Mouse (Mus musculus) cerebral cortex, adult 2 months (tissue): Measurements from ENCODE around the gene Tbxas1.

Experiments used
- WGBS: fragments of 180-500 bp; shearing (Covaris S2); methylation state at CpG from one replicate; pipeline ENCODE4 v1.1.7; 2018; 5-methylcytosine and 5-hydroxymethylcytosine counted together

The Tbxas1 gene

DNA sequence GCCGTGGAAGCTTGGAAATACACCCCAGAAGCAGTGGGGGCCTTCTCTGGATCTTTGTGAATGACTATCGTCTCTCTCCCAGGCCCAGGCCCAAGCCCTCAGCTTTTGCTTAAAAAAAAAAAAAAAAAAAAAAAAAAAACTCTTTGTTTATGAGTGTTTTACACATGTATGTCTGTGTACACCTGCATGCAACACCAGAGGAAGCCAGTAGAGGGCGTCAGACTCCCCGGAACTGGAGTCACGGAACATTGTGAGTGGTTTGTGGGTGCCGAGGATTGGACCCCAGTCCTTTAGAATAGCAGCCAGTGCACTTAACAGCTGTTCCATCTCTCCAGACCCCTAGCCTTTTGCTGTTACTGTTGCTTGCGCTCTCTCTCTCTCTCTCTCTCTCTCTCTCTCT is 50.5 kb downstream of the Tbxas1 start:
- WGBS, result 64% methylated on average over 7 of the region's 7 CpGs

DNA sequence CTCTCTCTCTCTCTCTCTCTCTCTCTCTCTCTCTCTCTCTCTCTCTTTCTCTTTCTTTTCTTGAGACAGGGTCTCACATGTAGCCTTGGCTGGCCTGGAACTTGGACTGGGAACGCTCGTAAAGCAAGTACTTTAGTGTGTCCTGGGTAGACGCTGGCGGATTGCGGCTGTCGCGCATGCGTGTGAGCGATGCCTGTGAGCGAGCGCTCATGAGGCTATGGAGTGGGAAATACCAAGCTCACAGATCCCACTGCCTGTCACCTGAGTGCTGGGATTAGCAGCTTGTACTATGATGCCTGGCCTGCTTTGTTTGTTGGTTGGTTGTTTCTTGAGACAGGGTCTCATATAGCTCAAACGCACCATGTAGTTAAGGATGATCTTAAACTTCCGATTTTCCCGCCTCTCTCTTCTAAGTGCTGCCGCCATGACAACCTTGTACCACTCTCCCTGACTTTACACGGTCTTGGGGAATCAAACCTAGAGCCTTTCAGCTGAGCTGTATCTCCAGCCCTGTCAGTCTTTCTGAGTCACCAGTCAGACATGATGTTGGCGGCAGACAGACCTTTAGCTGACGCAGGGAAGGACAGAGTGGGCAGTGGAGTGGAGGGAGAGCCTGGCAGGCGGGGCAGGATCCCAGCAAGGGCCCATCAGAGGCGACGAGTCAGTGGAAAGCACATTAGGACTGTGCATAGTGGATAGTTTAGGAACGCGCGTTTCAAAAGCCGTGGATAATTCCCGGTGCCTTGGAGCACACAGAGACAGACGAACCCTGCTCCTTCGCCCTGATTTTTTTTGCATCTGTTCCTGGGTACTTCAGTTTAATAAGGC is 51.1 kb downstream of the Tbxas1 start:
- 67% methylated on average over 28 of the region's 28 CpGs for WGBS

DNA sequence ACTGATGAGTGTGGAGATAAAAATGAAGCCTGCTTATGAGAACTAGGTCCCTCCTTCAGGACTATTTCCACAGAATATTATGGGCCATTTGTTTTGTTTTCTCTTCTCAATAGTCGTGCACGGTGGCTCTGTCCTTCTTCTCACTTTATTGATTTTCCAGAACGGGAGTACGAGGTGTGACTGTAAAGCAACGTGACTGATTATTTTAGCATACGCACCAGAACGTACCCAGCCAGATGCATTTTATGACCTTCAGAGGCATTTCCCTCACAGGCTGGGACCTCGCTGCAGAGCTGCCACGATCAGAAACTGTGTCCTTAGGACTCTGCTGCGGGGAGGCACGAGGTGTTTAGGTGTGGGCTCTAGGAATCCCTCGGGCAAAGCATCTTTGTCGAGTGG is 51.8 kb downstream of the Tbxas1 start:
- 85% methylated on average over 13 of the region's 13 CpGs for WGBS

DNA sequence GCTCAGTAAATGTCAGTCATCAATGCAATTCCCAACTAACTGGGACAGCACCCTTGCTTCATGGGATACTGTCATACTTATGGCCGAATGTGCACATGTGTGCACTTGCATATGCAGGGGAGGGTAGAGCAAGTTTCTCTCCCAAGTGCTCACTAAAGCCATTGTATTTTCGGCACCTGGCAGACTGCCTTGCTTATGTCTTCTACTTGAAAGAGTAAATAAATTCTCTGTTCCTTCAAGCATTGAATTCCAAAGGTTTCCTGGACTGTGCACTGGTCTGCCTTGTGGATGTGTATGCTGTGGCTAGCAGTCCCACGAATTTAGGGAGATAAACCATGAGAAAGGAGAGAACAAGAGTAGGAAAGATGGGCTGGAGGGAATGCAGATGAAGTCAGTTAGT is 53.3 kb downstream of the Tbxas1 start:
- WGBS, result 67% methylated on average over 3 of the region's 3 CpGs

DNA sequence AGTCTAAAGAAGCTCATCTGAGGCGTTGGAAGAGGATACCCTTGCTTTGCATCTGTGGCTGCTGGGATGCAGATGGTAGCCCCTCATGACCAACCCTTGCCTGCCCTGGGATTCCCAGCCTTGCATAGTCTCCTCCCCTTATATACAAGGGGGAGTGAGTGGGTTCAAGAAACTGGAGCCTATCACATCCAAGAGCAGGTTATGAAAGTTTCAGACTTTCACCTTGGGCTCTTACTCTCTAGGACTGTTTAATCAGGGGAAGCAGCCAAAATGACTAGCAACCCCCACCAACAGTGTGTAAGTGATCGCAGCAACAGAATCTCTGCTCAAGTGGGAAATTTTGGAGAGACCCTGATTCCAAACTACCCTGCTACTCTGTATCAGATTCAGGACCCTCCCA is 60.8 kb downstream of the Tbxas1 start:
- WGBS, result 90% methylated on average over 2 of the region's 2 CpGs

DNA sequence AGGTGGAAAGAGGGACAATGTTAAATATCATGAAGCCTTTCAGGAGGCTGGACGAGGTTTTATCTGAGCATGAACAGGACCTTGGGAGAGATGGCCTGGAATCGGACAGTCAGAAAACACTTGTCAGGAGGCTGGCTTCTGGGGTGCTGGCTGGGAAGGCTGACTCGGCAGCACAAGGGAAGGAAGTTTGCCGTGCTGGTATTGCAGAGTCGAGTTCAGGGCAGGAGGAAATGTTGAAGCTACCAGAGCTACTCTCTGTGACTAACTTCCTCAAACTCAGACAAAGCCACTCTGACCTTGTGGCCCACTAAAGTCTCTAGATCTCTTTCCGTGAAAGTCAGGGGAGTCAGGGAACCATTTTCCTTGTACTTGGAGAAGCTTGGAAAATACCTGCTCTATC is 63.2 kb downstream of the Tbxas1 start:
- WGBS, result 88% methylated on average over 6 of the region's 6 CpGs

DNA sequence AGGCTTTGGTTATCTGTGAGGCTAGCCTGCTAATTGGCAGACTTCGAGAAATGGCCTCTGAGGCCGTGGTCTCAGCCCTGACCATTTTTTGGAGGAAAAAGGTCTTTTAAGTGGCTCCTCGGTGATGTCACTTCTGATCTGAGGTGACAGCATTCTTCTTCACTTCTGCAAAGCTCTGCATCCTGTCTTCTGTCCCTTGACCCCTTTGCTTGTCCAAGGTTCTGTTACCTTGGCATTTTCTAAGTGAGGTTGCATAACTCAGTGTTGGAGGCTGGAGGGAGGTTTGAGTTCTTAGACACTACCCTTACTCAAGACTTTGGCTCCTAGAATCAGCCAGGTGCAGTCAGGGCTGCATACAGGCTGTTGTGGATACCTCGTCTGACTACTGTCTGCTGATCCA is 63.9 kb downstream of the Tbxas1 start:
- WGBS, result 89% methylated on average over 4 of the region's 4 CpGs

DNA sequence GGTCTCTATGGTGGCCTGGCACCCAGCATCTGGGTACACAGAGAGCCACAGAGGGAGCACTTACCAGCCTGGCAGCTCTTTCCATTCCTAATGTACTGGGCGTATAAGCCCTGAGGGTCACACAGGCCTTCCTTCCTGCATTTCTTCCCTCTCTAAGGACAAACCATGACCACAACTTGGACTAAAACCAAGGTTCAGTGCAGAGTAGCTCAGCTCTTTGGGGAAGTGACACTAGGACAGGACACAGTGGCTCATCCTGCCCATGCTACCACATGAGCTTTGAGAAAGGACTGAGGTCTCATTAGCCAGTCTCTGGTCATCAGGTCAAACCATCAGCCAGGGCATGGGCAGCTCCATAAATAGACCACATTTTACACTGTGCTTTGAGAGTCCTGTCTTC is 65.8 kb downstream of the Tbxas1 start:
- WGBS, result 83% methylated on average over 1 of the region's 1 CpGs

DNA sequence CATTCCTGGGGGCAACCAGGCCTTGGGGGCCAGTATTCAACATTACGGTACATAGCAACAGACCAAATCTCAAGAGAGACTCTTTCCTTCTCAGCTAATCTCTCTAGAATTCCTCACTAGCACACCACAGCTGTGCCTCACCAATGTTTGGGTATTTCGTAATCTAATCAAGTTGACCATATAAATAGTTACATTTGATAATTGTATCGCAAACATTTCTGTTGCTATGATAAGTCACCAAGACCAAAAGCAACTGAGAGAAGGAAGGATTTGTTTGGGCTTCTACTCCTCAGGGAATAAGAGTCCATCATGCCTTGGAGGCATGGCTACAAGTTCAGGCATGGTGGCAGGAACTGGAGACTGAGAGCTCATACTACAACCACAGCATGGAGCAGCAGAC is 67.6 kb downstream of the Tbxas1 start:
- WGBS, result 96% methylated on average over 3 of the region's 3 CpGs

DNA sequence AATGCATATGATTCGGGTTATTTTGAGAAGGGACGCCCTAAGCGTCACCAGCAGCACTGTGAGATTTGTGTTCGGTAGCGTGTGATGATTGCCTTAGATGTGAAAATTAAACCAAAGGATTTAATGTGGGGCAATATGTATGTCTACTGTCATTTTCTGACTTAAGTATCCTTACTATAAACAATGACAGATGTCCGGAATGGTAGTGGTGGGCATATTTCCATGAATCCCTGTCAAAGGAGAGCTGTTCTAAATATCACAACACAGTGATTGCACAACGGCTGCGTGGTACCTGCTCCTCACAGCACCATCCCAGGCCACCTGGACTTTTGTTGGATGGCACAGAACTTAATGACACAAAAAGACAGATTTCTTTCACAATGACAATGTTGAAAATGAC is 69.2 kb downstream of the Tbxas1 start:
- WGBS, result 74% methylated on average over 8 of the region's 8 CpGs

DNA sequence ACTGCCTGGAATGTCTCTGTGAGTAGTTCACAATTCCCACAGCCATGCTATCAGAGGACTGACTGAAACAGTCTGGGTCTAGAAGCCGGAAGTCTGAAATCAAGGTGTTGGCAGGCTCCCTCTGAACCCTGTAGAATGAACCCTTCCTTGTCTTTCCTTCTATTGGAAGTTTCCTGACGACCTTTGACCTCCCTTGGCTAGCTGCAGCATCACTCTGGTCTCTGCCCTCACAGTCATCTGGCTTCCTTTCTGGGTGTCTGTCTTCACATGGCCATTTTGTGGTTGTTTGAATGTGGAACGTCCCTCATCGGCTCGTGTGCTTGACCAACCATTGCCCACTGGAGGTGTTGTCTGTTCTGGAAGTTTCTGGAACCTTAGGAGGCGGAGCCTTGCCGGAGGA is 69.6 kb downstream of the Tbxas1 start:
- 88% methylated on average over 7 of the region's 7 CpGs for WGBS

DNA sequence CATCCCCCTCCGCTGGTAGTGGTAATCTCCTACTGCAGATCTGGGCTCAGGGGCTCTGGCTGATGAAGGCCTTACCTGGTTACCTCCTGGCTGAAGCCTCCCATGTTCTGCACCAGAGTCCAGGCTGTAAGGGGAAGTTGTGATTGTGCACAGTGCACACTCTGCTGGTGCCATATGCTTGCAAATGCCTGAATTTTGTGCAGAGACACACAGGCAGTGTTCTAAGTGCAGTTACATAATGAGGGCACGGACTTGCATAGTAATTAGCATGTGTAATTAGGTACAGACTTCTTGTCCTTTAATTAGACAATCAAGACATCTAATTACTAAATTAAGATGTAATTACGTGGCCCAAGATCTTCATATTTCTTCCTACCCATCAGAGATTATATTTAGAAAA is 70.5 kb downstream of the Tbxas1 start:
- 64% methylated on average over 3 of the region's 3 CpGs for WGBS

DNA sequence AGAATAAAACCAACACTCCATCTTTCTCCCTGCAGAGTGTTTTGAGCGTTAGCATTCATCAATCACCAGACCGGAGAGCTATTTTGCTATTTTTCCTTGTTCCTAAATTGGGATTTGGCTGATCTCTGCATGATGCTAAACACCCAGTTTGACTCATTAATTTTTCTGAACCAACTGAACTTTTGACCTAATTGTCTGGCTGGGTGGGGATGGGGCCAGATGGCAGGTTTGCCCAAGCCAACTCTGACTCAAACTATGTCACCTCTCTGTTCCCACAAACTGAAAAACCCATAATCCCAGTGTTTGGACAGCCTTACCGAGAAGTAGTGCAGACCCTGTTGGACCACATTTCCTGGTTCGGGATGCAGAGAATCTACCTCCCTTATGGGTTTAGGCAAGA is 72.1 kb downstream of the Tbxas1 start:
- WGBS, result 82% methylated on average over 4 of the region's 4 CpGs

DNA sequence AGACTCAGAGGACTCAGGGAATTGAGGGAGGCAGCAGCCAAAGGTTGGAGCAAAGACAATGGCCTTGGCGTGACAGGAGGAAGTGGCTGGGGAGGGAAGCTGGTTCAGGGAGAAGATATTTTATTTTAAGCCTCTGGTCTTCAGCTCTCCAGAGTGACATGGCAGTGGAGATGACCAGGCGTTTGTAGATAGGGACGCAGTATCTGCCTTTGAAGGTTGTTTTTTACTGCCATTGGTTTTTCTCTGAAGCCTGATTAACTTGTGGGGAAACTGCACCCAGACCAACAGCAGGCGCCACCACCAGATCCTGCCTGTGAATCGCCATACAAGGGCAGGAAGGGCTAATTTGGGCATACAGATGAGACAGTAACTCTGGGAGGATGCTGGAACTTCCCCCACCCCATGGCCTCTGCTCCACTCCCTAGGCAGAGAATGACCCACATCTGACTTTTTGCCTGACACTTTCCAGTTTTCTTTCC is 74.5 kb downstream of the Tbxas1 start:
- WGBS, result 71% methylated on average over 5 of the region's 5 CpGs

DNA sequence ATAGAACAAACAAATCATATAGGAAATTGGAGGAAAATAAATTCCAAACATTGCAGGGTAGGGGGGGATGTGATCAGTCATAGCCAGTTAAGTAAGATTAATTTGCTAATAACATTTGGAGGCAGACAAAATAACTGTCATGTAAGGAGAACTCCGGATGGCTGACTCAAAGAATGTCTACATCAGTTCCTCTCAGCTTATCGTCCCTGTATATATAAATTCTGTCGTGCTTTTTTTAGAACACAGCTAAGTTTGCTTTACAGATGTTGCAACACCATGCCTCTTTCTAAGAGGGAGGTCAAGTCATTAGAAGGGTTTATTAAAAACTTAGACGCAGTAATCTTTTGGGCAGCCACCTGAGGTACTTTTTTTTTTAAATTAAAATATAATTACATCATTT is 75.1 kb downstream of the Tbxas1 start:
- WGBS, result 59% methylated on average over 4 of the region's 4 CpGs

DNA sequence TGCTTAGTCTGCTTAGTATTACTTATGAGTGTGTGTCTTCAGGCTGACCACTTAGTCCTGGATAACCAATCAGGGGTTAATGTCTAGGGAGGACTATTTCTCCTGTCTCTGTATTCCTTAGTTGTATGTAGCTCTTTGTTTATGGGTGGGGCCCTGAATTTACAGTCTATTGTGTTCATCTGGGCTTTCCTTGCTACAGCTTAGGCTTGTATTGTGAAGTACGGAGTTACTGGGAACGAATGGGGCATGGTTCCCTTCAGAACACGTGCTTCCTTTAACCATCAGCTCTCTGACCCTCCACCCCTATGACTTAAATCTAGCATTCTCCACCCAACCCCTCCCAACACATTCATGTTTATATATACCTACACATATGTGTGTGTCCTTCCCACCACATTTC is 75.6 kb downstream of the Tbxas1 start:
- WGBS, result 74% methylated on average over 3 of the region's 3 CpGs

DNA sequence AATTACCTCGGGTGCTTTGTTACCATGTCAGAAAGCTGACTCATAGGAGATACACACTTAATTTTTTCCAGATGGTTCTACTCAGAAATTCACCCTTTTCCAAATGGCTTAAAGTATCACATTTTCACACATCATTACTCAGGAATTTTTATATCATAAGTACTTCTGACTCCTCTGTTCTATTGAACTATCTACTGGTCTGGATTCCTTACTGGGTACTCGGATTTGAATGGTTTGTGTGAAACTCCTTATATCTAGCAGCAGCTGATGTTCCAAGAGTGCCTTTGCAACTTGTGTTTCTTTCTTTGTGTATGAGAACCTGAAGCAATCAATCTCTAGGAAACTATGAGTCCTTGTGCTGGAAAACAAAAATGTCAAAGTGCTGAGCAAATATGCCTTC is 81.4 kb downstream of the Tbxas1 start:
- 68% methylated on average over 2 of the region's 2 CpGs for WGBS

DNA sequence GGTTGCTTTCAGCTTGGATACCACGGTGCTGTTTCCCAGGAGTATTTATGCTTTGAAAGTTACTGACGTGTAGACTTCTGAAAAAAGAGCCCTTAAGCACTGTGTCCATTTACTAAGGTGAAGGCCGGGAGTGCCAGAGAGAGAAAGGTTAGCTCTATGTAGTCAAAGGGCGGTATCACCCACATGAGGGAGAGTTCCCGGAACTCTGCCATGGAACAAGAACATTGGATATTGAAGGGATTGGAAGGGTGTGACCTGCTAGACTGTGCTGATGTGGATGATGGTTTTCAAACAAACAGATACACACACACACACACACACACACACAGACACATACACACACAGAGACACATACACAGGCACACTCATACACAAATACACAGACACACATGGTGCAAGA is 82.0 kb downstream of the Tbxas1 start:
- 88% methylated on average over 5 of the region's 5 CpGs for WGBS

DNA sequence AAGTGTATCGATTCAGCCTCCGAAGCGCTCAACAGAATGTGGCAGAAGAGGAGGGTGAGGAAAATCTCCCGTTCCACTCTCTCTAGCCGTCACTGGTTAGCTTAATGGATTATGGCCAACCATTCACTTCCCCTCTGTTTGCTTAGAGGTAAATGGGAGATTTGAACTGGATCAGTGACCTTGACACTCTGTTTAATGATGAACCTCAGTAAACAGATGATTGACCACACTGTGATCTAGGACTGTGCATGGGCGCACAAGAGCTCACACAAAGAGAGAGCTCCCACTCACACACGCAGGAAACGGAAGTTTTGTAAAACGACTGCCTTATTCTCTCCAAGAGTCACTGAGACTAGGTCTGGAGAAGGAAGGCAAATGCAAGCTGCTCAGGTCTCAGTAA is 84.3 kb downstream of the Tbxas1 start:
- 82% methylated on average over 9 of the region's 9 CpGs for WGBS

DNA sequence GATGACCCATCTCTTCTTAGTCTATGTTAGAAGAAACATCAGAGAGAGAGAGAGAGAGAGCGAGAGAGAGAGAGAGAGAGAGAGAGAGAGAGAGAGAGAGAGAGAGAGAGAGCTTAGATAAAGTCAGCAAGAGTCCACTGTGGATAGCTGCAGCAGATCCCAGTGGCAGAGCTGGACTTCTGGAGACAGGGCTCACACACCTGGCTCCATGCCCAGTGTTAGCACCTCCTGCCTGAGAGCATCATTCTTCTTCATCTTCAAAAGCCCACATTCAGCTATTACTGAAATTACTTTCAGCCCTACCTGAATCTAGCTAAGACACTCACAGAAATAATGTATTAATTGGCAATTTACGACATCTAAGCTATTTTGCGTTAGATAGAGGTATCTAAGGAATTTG is 85.2 kb downstream of the Tbxas1 start:
- 76% methylated on average over 3 of the region's 3 CpGs for WGBS

DNA sequence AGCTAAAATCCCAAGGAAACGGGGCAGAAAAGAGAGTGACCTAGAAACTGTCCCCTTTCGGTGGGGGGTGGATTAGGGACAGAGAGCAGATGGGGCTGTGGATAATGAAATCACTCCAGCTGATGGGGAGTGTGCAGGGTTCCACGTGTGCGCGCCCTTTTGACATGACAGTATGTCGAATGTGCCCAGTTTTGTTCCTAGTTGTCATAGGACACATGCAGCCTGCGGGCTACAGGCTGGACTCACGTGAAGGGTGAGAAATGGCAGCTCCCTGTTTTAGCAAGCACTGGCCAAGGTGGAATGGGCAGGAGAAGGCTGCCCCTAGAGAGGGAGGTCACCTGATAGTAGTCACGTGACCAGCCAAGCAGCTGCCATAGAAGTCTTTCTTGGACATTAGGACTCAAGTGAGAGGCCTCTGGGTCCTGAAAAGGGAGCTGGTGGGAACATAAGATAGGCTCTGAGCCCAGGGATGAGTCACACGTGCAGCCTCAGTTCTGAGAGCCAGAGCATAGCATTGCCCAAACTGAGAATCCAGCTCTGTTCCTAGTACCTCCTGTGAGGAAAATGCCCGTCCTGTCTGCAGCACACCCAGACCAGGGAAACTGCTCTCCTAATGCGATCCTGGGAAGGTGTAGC is 85.7 kb downstream of the Tbxas1 start:
- 57% methylated on average over 12 of the region's 12 CpGs for WGBS

DNA sequence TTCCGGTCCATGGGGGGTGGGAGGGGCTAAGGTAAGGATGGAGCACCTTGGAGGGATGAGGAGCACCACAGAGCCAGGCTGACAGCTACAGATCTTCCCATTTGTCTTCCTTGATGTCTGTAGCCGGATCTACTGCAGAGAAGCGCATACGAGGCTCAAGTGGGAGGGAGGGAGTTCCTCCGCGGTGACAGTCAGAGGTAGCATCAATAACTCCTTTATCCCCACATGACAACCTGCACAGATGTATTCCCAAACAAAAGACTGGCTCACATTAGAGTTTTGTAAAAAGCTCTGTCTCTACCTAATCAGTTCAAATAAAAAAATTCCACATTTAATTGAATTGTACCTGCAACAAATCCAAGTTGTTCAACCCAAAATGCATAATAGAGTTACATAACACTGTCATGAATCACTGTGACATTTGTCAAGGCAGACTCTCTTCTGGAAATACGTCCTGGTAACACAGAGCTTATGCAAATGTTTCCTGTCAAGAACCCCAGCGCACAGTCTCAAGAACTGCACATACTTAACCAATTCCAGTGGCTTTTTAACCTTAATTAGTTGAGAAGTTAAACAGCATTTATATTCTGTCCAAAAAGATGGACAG is 86.3 kb downstream of the Tbxas1 start:
- 48% methylated on average over 8 of the region's 8 CpGs for WGBS

DNA sequence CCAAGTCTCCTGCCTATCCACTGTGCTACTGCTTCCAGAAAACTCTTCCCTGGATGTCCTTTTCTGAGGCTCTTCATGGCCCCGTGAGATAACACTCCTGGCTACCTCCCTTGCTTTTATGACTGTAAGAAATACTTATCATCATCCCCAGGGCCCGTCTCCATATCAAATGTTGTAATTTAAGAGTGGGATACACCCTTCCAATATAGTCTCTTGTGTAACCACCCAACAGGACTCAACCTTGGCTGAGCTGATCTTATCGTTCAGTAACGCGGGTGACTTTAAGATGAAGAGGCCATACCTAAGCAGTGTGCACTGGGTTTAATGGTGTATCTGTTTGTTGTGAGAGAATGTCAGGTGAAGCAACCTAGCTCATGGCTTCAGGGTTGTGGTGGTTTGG is 91.6 kb downstream of the Tbxas1 start:
- WGBS, result 99% methylated on average over 5 of the region's 5 CpGs
